Mouse (Mus musculus) adrenal gland, postnatal 10 days (tissue): Measurements from ENCODE around the gene Slc51b. TPM values are rescaled to one million over a fixed set of nuclear protein-coding genes. Genes with fewer than 3 reads are reported as not detected.

Source experiments
- DNase-seq: peaks from one replicate; pipeline ENCODE4 v3.0.0; 2021; ENCODE audit warnings: mixed read lengths
- total RNA-seq, 2 experiments: library from RNA; stranded (reverse); gene quantifications; 2 replicates each; pipeline ENCODE4 v1.2.3; 2021

The Slc51b gene
- total RNA-seq, 2 experiments from 2014 or later: 0.45 to 0.78 TPM

DNA sequence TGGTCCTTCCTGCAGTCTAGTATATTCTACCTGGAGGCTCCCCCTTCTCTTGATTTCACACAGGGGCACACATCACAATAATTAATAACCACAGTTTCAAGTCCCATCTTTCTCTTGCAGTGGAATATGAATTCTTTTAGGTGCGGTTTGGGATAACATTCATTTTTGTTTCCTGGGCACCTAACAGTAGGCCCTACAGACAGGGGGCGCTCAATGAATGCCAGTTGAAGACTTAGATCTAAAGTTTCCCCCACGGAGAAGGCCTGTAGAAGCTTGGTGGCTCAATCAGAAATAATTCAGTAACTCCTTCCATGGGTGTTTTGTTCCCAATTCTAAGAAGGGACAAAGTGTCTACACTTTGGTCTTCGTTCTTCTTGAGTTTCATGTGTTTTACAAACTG lies 50.3 kb downstream of the Slc51b start:
- peak; percentile 72 for DNase-seq

GRCm38 (mm10) chr9:65371756-65372155 lies 51.0 kb downstream of the Slc51b start:
- no peak for DNase-seq

DNA sequence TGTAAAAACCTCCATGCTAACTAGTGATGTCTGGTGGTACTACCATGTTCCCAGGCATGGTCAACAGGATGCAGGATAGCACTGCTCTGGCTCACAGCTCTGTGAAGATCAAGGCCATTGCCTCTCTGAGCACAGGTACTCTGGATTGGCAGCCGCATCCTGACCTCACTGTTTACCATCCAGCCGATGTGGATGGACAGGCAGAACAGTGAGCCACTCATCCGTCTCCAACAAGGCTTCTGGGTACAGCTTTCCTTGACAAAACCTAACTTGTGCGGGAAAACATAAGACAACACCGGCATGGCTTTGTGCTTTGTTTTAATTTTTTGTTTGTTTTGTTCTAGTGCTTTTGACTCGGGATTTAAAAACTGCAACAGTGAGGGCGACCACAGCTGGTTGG lies 57.0 kb downstream of the Slc51b start:
- DNase-seq: no peak

DNA sequence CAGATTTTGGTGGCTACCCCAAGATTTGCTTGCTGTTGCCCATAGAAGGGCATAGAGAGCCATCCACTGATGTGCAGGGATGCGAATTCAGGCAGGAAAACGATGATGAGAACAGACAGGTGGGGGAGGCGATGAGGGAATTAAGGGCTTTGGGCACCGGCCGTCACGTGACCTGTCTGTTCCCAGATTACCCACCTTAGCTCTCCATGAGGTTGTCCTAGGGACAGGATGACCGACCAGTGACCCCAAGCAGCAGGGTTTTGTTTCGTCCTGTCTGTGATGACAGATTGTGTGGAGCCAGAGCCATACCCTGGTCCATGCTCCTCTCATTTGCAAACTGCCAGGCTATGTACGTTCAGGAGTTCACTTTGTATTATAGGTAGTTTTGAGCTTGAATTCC lies 59.1 kb downstream of the Slc51b start:
- no peak for DNase-seq

Other genes with a start within 250 kb of the Slc51b start
- 10 to 100 TPM; 12.9 to 19.6 TPM for gene Parp16, start 227.6 kb downstream of the Slc51b start, total RNA-seq
- 10 to 100 TPM in 1 of 2 experiments, 1 to 10 TPM in 1; 8.6 to 10.9 TPM for gene Cilp, start 157.8 kb downstream of the Slc51b start, total RNA-seq
- gene Clpx, start 128.7 kb downstream of the Slc51b start, total RNA-seq: 100 to 1,000 TPM; 144 to 173 TPM
- 10 to 100 TPM; 13.6 to 17.1 TPM for gene Pdcd7, start 76.9 kb downstream of the Slc51b start, total RNA-seq
- under 1 TPM in 1 of 2 experiments, not detected in 1; 0.45 TPM for gene Ubap1l, start 61.9 kb downstream of the Slc51b start, total RNA-seq
- gene Kbtbd13, start 31.3 kb downstream of the Slc51b start, total RNA-seq: 1 to 10 TPM in 1 of 2 experiments, under 1 TPM in 1; 0.84 to 3.9 TPM
- gene Rasl12, start 24.4 kb downstream of the Slc51b start, total RNA-seq: 10 to 100 TPM; 32.3 to 76.7 TPM
- gene Mtfmt, start 12.8 kb upstream of the Slc51b start, total RNA-seq: 10 to 100 TPM; 11.2 to 14.1 TPM
- 10 to 100 TPM; 53.6 to 54.4 TPM for gene Spg21, start 38.0 kb upstream of the Slc51b start, total RNA-seq
- gene Ankdd1a, start 97.2 kb upstream of the Slc51b start, total RNA-seq: under 1 TPM in 1 of 2 experiments, not detected in 1; 0.45 TPM
- 10 to 100 TPM; 32.5 to 37.8 TPM for gene Plekho2, start 157.1 kb upstream of the Slc51b start, total RNA-seq
- gene Pif1, start 164.2 kb upstream of the Slc51b start, total RNA-seq: 1 to 10 TPM; 2.0 to 3.3 TPM
- 10 to 100 TPM; 49.7 to 61.5 TPM for gene Rbpms2, start 206.7 kb upstream of the Slc51b start, total RNA-seq
- gene Oaz2, start 245.0 kb upstream of the Slc51b start, total RNA-seq: 100 to 1,000 TPM; 148 to 194 TPM